Mouse (Mus musculus) thymus, adult 18-20 months (tissue): ENCODE measurements around the gene Zpbp.
A peak's percentile ranks its signal among the peaks of the same experiment; 100 is the strongest.

ENCODE experiments used
- DNase-seq, 2 experiments: peaks; one replicate each; pipeline ENCODE4 v3.0.0; 2022; ENCODE audit warnings: mixed read lengths in 2 of 2

Gene Zpbp

GRCm38 (mm10) chr11:11461635-11462560 lies at the start of gene Zpbp, which contains the start of gene Spata48:
Gene Zpbp (minus strand): TSS chr11:11462408.
Gene Spata48 (plus strand): TSS chr11:11462094.
- DNase-seq, result peak; percentile 82 to 89

GRCm38 (mm10) chr11:11509413-11509812 lies 47.2 kb upstream of the Zpbp start:
- no peak for DNase-seq

- DNase-seq, result peak; percentile 46 to 79
These were observed 44.0 kb upstream of the Zpbp start for GRCm38 (mm10) chr11:11506187-11506586.

GRCm38 (mm10) chr11:11499944-11500343 lies 37.7 kb upstream of the Zpbp start:
- DNase-seq, result no peak

- no peak for DNase-seq
These were observed 33.5 kb upstream of the Zpbp start for GRCm38 (mm10) chr11:11495697-11496096.

GRCm38 (mm10) chr11:11492044-11492443 lies 29.8 kb upstream of the Zpbp start:
- no peak for DNase-seq

GRCm38 (mm10) chr11:11484378-11484777 lies 22.2 kb upstream of the Zpbp start:
- no peak for DNase-seq

- DNase-seq, result no peak
These were observed 6.7 kb upstream of the Zpbp start for GRCm38 (mm10) chr11:11468924-11469323.

- DNase-seq, result no peak
These were observed 318 bp upstream of the Zpbp start for GRCm38 (mm10) chr11:11462561-11462890.

- no peak for DNase-seq
These were observed 7.2 kb downstream of the Zpbp start for GRCm38 (mm10) chr11:11455037-11455436.

- DNase-seq, result no peak
These were observed 44.9 kb downstream of the Zpbp start for GRCm38 (mm10) chr11:11417356-11417755.

GRCm38 (mm10) chr11:11414188-11414587 lies 48.0 kb downstream of the Zpbp start:
- DNase-seq, result no peak

- no peak for DNase-seq
These were observed 67.5 kb downstream of the Zpbp start for GRCm38 (mm10) chr11:11394686-11395085.

- DNase-seq, result no peak
These were observed 69.0 kb downstream of the Zpbp start for GRCm38 (mm10) chr11:11393164-11393563.

- DNase-seq, result no peak
These were observed 90.9 kb downstream of the Zpbp start for GRCm38 (mm10) chr11:11371305-11371704.

GRCm38 (mm10) chr11:11283512-11283911 lies 178.7 kb downstream of the Zpbp start:
- no peak for DNase-seq

GRCm38 (mm10) chr11:11280128-11280527 lies 182.1 kb downstream of the Zpbp start:
- DNase-seq, result no peak

GRCm38 (mm10) chr11:11257348-11257747 lies 204.9 kb downstream of the Zpbp start:
- DNase-seq, result no peak

- no peak for DNase-seq
These were observed 219.4 kb downstream of the Zpbp start for GRCm38 (mm10) chr11:11242694-11243377.

GRCm38 (mm10) chr11:11239346-11239745 lies 222.9 kb downstream of the Zpbp start:
- no peak for DNase-seq
